Mouse (Mus musculus) hindbrain, embryonic 15.5 days (tissue): ENCODE measurements at regions not wholly inside any gene's neighbourhood (a gene's known extent, or its start where the extent isn't known, plus 50 kb on each side); places are given as distances from the start of the nearest gene placed in this dataset.
A peak's percentile ranks its signal among the peaks of the same experiment; 100 is the strongest.

Experiments used
- ATAC-seq: fragments of 200-750 bp; cut with Nextera tagmentation; 2 replicates; pipeline ENCODE4 v1.8.0; 2017; ENCODE audit warnings: low read depth, moderate number of reproducible peaks, moderate TSS enrichment; ENCODE audit not compliant: low FRiP score
- H3K27ac ChIP-seq: fragments of 300-500 bp; sonication (generic); replicated peaks from 2 replicates; pipeline ENCODE4 v1.5.1; 2015; ENCODE audit warnings: mild to moderate bottlenecking, inconsistent platforms
- H3K27me3 ChIP-seq: fragments of 300-500 bp; sonication (generic); 2 replicates; pipeline ENCODE4 v1.6.1; 2015; ENCODE audit warnings: control low read depth, inconsistent platforms
- H3K36me3 ChIP-seq: fragments of 300-500 bp; sonication (generic); 2 replicates; pipeline ENCODE4 v1.6.1; 2015; ENCODE audit warnings: control low read depth, inconsistent platforms
- H3K4me1 ChIP-seq: fragments of 300-500 bp; sonication (generic); replicated peaks from 2 replicates; pipeline ENCODE4 v1.6.1; 2015; ENCODE audit warnings: control low read depth, inconsistent platforms
- H3K4me2 ChIP-seq: fragments of 300-500 bp; sonication (generic); 2 replicates; pipeline ENCODE4 v1.6.1; 2015; ENCODE audit warnings: moderate library complexity, mild to moderate bottlenecking, inconsistent platforms
- H3K4me3 ChIP-seq: fragments of 300-500 bp; sonication (generic); 2 replicates; pipeline ENCODE4 v1.5.1; 2015; ENCODE audit warnings: mild to moderate bottlenecking, inconsistent platforms
- H3K9ac ChIP-seq: fragments of 300-500 bp; sonication (generic); 2 replicates; pipeline ENCODE4 v1.6.1; 2015; ENCODE audit warnings: inconsistent platforms
- H3K9me3 ChIP-seq: fragments of 300-500 bp; sonication (generic); 2 replicates; pipeline ENCODE4 v1.6.1; 2016; ENCODE audit warnings: control low read depth, inconsistent platforms
- WGBS: fragments of 180-500 bp; shearing (Covaris S2); methylation state at CpG from one replicate; pipeline ENCODE4 v1.1.7; 2015; 5-methylcytosine and 5-hydroxymethylcytosine counted together

DNA sequence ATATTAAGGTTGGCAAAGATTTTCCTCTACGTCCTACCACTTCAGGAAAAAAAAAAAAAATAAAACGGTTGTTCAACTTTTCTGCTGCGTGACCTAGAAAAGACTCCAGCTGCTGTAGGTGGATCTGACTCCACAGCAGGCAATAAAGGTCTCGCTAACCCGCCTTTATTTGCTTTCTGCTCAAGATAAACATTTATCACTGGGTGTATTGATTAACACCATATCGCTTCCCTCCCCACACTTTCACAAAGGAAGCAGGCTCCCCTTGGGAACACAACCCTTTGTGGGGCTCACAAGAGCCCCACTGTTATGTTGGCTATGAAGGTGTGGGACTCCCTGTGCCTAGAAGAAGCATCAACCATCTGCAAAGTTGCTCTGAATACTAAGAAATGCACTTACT, 85.1 kb downstream of the Foxa2 start:
- H3K9ac ChIP-seq: no peak overlapping the region
- no peak for ATAC-seq
- no peak overlapping the region for H3K4me2 ChIP-seq
- H3K4me1 ChIP-seq: no peaks in the 10 kb centered on the region
- no peaks in the 10 kb centered on the region for H3K36me3 ChIP-seq
- no peak overlapping the region for H3K4me3 ChIP-seq
- 59% methylated on average over 6 of the region's 6 CpGs for WGBS
- no peaks in the 10 kb centered on the region for H3K9me3 ChIP-seq
- no peak overlapping the region for H3K27ac ChIP-seq
- no peaks in the 10 kb centered on the region for H3K27me3 ChIP-seq

DNA sequence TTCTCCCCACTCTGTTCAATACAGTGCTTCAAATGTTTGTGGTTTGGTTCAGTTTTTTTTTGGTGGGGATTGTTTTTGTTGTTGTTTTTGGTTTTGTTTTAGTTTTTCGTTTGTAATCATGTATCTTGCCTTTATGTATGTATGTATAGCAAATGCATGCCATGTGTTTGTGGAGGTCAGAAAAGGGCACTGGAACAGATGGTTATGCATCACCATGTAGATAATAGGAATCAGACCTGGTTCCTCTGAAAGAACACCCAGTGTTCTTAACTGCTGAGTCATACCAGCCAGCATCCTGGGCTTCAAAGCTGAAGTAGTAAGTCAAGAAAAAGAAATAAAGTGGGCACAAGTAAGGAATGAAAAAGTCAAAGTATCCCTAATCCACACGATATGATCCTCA, 92.6 kb downstream of the Foxa2 start:
- H3K4me1 ChIP-seq: no peaks in the 10 kb centered on the region
- 78% methylated on average over 2 of the region's 2 CpGs for WGBS

GRCm38 (mm10) chr2:147951233-147951632, 95.5 kb downstream of the Foxa2 start:
- no peaks in the 10 kb centered on the region for H3K9me3 ChIP-seq
- ATAC-seq: peak; percentile 48; the same call in 1 of the 2 replicates
- H3K4me3 ChIP-seq: no peak overlapping the region
- H3K9ac ChIP-seq: no peak overlapping the region
- H3K4me2 ChIP-seq: no peak overlapping the region
- H3K36me3 ChIP-seq: no peaks in the 10 kb centered on the region
- H3K4me1 ChIP-seq: no peaks in the 10 kb centered on the region
- no peaks in the 10 kb centered on the region for H3K27me3 ChIP-seq
- WGBS: 75% methylated on average over 5 of the region's 5 CpGs
- no peak overlapping the region for H3K27ac ChIP-seq

More for the DNA sequence above, 92.6 kb downstream of the Foxa2 start:
- Histone ChIP-seq H3K4me3 (no peak overlapping the region), H3K4me2 (no peak overlapping the region), H3K36me3 (no peaks in the 10 kb centered on the region), H3K9me3 (no peaks in the 10 kb centered on the region), H3K9ac (no peak overlapping the region), H3K27ac (no peak overlapping the region), H3K27me3 (no peaks in the 10 kb centered on the region)
- no peak for ATAC-seq

GRCm38 (mm10) chr2:147944171-147945040, 102.4 kb downstream of the Foxa2 start:
- Histone ChIP-seq H3K4me3 (no peak overlapping the region), H3K4me2 (no peak overlapping the region), H3K4me1 (no peaks in the 10 kb centered on the region), H3K36me3 (no peaks in the 10 kb centered on the region), H3K9me3 (no peaks in the 10 kb centered on the region), H3K27ac (no peak overlapping the region), H3K9ac (no peak overlapping the region), H3K27me3 (no peaks in the 10 kb centered on the region)
- ATAC-seq: no peak
- 88% methylated on average over 7 of the region's 7 CpGs for WGBS

DNA sequence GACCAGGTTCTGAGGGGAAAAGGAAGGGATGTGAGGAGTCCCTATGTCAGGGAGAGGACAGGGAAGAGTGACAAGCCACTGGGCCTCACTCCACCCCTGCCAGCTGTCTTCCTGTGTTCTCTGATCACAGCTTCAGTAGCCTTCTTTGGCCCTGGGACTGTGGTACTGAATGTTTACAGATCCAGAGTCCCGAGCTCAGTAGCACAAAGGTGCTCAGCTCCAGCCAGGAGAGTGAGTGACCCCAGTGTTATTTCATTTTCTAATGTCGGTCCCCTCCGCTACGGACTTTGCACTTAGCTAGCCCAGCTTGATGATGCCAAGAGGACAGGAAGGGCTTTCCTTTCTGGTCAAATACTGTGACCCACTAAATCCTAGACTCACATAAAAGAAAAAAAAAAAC, 104.2 kb downstream of the Foxa2 start:
- ATAC-seq: no peak
- 77% methylated on average over 4 of the region's 4 CpGs for WGBS
- no peak overlapping the region for H3K27ac ChIP-seq
- H3K36me3 ChIP-seq: no peaks in the 10 kb centered on the region
- no peaks in the 10 kb centered on the region for H3K4me1 ChIP-seq
- no peaks in the 10 kb centered on the region for H3K27me3 ChIP-seq
- no peak overlapping the region for H3K9ac ChIP-seq
- H3K9me3 ChIP-seq: no peaks in the 10 kb centered on the region
- H3K4me3 ChIP-seq: no peak overlapping the region
- H3K4me2 ChIP-seq: no peak overlapping the region

DNA sequence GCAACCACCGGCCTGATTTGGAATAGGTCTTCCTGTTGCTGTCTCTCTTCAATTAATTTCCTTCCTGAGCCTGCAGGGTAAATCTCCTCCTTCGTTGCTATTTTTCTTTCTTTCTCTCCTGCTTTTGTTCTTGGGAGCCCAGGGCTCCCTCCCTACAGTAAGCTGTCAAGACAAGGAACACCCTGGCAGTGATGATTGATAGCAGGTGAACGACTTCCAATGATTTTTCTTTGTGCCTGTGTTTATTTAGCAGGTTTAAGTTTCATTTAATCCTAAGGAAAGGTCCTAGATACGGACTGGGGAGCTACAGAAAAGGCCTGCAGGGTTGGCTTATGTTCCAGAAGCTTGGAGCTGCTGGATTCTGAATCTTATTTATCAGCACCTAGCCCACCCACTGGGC, 105.5 kb downstream of the Foxa2 start:
- no peaks in the 10 kb centered on the region for H3K4me1 ChIP-seq
- H3K9me3 ChIP-seq: no peaks in the 10 kb centered on the region
- 28% methylated on average over 4 of the region's 4 CpGs for WGBS
- H3K4me3 ChIP-seq: no peak overlapping the region
- H3K27ac ChIP-seq: no peak overlapping the region
- no peak overlapping the region for H3K9ac ChIP-seq
- ATAC-seq: no peak
- H3K36me3 ChIP-seq: no peaks in the 10 kb centered on the region
- no peak overlapping the region for H3K4me2 ChIP-seq
- no peaks in the 10 kb centered on the region for H3K27me3 ChIP-seq

DNA sequence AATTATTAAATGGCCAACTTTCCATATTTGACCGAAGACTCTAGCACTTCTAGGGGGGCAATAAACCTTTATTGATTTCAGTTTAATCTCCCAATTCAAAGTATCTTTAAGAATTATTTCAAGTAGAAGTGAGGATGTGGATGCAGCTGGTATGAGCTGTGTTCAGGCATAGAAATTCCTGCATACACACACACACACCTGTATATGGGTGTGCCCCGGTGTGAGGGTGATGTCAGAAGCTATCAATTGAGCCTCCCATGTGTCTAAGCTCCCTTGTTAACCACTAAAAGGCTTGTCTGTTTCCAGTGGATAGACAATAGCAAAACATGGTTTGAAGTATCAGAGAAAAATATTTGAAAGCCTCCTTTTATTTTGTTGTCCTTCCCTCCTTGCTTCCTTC, 114.3 kb downstream of the Foxa2 start:
- H3K36me3 ChIP-seq: no peaks in the 10 kb centered on the region
- ATAC-seq: no peak
- no peak overlapping the region for H3K4me3 ChIP-seq
- H3K27me3 ChIP-seq: no peaks in the 10 kb centered on the region
- no peak overlapping the region for H3K27ac ChIP-seq
- no peak overlapping the region for H3K9ac ChIP-seq
- H3K4me1 ChIP-seq: no peaks in the 10 kb centered on the region
- WGBS: 94% methylated on average over 2 of the region's 2 CpGs
- no peak overlapping the region for H3K4me2 ChIP-seq
- H3K9me3 ChIP-seq: no peaks in the 10 kb centered on the region

DNA sequence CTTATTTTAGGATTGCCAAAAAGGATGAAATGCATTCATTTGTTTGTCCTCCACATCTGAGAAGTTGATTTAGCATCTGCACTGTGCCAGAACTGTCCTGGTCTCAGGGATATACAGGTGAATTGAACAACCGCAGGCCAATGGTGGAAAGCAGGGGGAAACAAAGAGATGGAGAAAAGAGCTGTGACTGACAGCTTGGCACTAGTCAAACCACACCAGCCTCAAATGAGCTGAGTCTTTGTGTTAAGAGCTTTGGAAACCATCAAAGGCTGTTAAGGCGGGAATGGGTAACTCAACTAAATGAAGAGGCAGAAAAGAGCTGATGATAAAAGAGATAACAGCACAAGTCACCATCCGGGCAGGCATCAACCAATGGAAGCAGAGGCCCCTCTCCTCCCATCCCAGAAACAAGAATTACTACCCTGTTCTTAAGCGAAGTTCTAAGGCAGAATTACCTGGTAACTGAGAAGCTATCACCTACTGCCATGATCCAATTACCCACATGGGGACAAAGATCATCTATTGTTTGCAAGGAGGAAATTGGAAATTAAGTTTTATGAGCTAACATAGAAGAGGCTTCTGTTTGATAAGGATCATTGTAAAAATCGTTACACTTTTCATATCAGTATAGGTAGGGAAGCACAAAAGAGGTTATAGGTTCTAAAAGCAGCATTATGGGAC, 117.6 kb downstream of the Foxa2 start:
- no peak overlapping the region for H3K4me2 ChIP-seq
- H3K36me3 ChIP-seq: no peaks in the 10 kb centered on the region
- no peaks in the 10 kb centered on the region for H3K27me3 ChIP-seq
- H3K4me1 ChIP-seq: no peaks in the 10 kb centered on the region
- no peak for ATAC-seq
- no peak overlapping the region for H3K27ac ChIP-seq
- H3K9me3 ChIP-seq: no peaks in the 10 kb centered on the region
- no peak overlapping the region for H3K9ac ChIP-seq
- H3K4me3 ChIP-seq: no peak overlapping the region
- WGBS: 70% methylated on average over 5 of the region's 5 CpGs

- no peaks in the 10 kb centered on the region for H3K4me1 ChIP-seq
- peak; percentile 71; the same call in 1 of the 2 replicates for ATAC-seq
- H3K9ac ChIP-seq: no peak overlapping the region
- no peaks in the 10 kb centered on the region for H3K27me3 ChIP-seq
- no peak overlapping the region for H3K4me2 ChIP-seq
- H3K27ac ChIP-seq: no peak overlapping the region
- H3K4me3 ChIP-seq: no peak overlapping the region
- no peaks in the 10 kb centered on the region for H3K36me3 ChIP-seq
- H3K9me3 ChIP-seq: no peaks in the 10 kb centered on the region
- 64% methylated on average over 10 of the region's 10 CpGs for WGBS
Observed at GRCm38 (mm10) chr2:147927792-147928670, 118.7 kb downstream of the Foxa2 start.

GRCm38 (mm10) chr2:147926861-147927260, 119.9 kb downstream of the Foxa2 start:
- Histone ChIP-seq H3K4me1 (no peaks in the 10 kb centered on the region), H3K4me2 (no peak overlapping the region), H3K4me3 (no peak overlapping the region), H3K27me3 (no peaks in the 10 kb centered on the region), H3K36me3 (no peaks in the 10 kb centered on the region), H3K9me3 (no peaks in the 10 kb centered on the region), H3K27ac (no peak overlapping the region), H3K9ac (no peak overlapping the region)
- ATAC-seq: no peak
- 85% methylated on average over 3 of the region's 3 CpGs for WGBS

DNA sequence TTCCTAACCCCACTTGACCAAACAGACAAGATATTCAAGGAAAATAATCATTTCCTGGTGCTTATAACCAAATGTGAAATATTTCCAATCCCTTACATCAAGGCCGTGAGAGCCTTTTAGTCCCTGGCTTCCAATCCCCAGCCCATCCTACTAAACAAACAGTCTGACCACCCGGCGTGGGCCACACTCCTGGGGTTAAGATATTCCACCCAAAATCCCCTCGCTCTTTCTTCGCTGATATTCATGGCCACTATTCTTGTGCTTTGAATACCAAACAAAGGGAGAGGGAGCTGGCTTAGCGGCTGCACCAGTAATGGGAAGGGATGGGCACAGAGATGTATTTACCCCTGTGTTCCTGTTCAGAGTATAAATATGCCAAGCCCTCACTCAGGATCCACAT, 139.4 kb downstream of the Foxa2 start:
- 21% methylated on average over 6 of the region's 6 CpGs for WGBS
- H3K4me3 ChIP-seq: no peak overlapping the region
- peaks cover 9% of the 10 kb centered on the region; the same call in 1 of the 2 replicates for H3K4me1 ChIP-seq
- no peak overlapping the region for H3K4me2 ChIP-seq
- no peak overlapping the region for H3K9ac ChIP-seq
- peaks cover 85% of the 10 kb centered on the region for H3K27me3 ChIP-seq
- ATAC-seq: no peak
- no peaks in the 10 kb centered on the region for H3K36me3 ChIP-seq
- no peaks in the 10 kb centered on the region for H3K9me3 ChIP-seq
- H3K27ac ChIP-seq: no peak overlapping the region
